Mouse (Mus musculus): ENCODE measurements around the gene Cdc42bpa.

DNA sequence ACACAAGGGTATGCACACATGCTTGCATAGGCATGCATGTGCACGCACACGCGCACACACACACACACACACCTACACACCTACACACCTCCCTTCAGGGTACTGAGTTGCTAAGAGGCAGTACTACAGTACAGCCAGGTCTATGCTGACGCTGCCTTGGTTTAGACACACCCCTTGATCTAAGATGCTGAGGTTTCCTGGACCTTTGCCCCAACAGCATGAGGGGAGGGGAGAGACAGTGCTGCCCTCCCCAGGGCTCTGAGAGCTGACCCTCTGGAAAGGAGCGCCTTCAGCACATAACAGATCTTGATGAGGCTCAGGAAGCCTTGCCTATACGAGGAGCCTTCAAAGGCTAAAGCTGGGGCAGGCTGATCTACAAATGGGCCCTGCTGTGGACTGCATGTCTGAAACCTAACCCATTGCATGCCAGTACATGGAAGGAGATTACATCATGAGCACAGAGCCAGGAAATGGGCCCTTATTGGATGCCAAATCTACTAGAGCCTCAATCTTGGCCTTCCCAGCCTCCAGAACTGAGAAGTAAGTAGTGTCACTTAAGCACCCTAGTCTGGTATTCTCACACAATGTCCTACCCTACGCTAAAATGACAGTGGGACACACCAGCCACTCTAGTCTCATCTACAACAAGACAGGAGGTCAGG, 221.2 kb downstream of the Cdc42bpa start:
- TF ChIP-seq CTCF (IDR thresholded peaks at IDR 0.05; ENCODE audit: extremely low read depth, insufficient read length, insufficient replicate concordance, low read depth, low read length) = no peak
- no peak for TF ChIP-seq POLR2A (IDR thresholded peaks at IDR 0.05; ENCODE audit: low read depth, low read length)
